Mouse (Mus musculus) cerebellum, adult 9-10 months (tissue): ENCODE measurements around the gene D17H6S53E.
A peak's percentile ranks its signal among the peaks of the same experiment; 100 is the strongest.

Experiments
- DNase-seq: peaks from one replicate; pipeline ENCODE4 v3.0.0; 2022

The D17H6S53E gene

GRCm38 (mm10) chr17:35163326-35164081 is 37.3 kb downstream of the D17H6S53E start:
- peak; percentile 65 for DNase-seq

DNA sequence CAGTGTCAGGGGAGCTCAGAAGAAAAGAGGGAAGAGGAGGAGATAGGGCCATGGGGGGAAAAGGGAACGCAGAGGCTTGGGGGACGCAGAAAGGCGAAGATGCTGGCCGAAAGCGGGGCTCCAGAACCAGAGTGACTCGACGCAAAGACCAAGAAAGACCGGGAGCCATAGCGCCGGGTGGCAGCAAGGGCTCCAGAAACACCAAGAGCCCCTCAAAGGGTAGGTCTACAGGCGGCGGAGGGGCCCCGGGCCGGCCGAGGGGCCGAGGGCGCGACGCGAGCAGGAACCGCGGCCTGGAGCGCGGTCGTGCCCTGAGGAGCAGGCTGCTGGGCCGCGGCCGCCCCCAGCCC is 38.0 kb downstream of the D17H6S53E start:
- no peak for DNase-seq

DNA sequence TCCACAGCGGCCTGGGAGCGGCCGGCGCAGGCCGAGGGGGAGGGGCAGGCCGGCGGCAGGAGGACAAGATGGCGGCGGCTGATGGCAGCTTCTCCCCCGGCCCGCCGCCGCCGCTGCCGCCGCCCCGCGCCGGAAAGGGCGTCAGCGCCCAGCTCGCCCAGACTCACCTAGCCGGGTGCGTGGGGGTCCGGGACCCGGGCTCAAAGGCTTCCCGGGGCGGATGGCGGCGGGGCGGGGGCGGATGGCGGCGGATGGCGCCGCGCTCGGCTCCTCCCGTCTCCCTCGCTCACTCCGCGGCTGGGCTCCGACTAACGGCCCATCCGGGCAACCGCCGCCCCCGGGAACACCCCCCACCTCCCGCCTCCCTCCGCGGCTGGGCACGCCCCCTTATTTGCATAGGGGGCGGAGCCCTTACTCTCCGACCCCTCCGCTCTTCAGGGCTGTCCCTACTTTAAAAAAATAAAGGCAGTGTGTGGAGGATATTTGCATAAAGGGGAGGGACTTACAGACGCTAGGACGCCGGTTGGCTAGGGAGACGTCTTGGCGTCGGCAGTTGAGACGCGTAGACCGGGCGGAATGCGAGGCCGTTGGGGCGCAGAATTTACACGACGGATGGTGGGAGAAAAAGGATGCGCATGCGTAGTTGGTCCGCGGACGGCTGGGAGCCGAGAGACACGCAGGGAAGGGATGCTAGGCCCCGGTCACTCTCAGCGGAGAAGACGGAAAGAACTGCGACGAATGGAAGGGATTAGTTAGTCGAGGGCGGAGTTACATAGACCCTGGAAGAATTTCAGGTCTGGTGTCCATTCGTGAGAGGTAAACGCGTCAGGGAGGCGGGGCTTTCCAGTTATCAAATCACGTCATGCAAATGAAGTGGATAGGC is 38.6 kb downstream of the D17H6S53E start, which contains the start of gene Prrc2a:
Gene Prrc2a (minus strand): TSS at position 330 of the 883 bp plus-strand sequence.
- peak; percentile 100 for DNase-seq

- peak; percentile 68 for DNase-seq
These were observed 39.4 kb downstream of the D17H6S53E start for GRCm38 (mm10) chr17:35165451-35166155.

- DNase-seq: peak; percentile 88
These were observed 40.3 kb downstream of the D17H6S53E start for GRCm38 (mm10) chr17:35166352-35167035.

GRCm38 (mm10) chr17:35167794-35168193 is 41.6 kb downstream of the D17H6S53E start:
- peak; percentile 46 for DNase-seq

DNA sequence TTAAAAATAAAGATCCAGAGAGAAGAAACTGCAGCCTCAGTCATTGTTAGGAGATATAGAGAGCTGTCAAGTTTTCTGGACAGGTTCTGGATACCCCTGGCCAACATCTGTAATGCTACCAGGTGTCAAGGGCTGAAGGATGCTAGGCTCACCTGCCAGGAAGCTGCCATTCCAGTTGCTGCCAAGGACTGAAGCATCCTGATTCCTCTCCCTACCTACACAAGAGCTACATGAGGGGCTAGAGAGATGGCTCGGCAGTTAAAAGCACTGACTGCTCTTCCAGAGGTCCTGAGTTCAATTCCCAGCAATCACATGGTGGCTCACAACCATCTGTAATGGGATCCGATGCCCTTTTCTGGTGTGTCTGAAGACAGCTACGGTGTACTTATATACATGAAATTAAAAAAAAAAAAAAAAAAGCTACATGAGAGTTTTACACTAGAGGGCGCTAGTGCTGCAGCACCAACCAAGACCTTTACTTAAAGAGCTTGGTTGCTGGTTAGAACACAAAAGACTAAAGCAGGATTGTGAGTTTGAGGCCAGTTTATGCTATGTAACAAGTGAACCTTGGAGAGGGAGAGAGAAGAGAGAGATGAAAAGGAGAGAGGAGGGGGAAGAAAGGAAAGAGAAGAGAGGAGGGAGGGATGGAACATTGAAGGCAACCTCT is 42.5 kb downstream of the D17H6S53E start:
- peak; percentile 71 for DNase-seq

DNA sequence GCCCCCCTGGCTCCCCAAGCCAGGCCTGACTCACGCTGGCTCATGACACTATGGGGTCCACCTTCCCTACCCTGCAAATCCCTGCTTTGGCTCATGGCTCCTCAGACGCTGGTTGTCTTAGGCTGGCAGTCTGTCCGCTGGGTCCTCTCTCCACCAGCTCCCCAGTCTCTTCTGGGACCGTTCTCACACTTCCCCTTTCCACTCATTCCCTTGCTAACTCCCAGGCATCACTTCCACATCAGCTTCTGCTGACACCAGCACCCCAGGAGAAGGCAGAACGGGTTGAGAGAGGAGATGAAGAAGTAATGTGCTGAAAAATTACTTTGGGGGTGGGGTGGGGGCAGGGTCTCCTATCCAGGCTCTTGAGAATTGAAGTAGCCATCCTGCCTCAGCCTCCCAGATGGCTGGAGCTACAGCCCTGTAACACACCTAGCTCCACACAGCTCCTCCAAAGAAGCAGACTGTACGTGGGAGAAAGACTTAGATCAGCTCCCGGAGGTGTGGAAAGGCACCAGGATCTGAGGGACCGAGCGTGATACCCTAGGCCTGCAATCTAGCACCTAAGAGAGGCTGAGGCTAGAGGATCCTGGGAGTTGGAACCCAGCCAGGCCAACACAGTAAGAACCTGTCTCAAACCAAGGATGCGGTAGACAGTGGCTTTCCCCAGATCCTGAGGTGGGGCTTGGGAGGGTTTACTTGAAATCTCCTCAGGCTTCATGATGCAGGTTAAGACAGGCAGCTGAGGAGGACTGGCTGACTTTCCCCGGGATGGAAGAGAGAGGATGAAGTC is 46.5 kb downstream of the D17H6S53E start:
- no peak for DNase-seq

GRCm38 (mm10) chr17:35173329-35173728 is 47.2 kb downstream of the D17H6S53E start:
- no peak for DNase-seq

GRCm38 (mm10) chr17:35174201-35174977 is 48.2 kb downstream of the D17H6S53E start:
- no peak for DNase-seq

GRCm38 (mm10) chr17:35175382-35175781 is 49.2 kb downstream of the D17H6S53E start:
- no peak for DNase-seq

- DNase-seq: no peak
These were observed 49.8 kb downstream of the D17H6S53E start, which contains the start of gene Aif1 for GRCm38 (mm10) chr17:35175968-35176367. Aif1 (minus strand) TSS chr17:35176068.
